Mouse (Mus musculus) heart, adult 2 months (tissue): Measurements from ENCODE around the gene Pafah1b1. TPM values are rescaled to one million over a fixed set of nuclear protein-coding genes. Genes with fewer than 3 reads are reported as not detected.

Source experiments
- DNase-seq, 2 experiments: peaks; one replicate each; pipeline ENCODE4 v3.0.0; 2021
- H3K27ac ChIP-seq: fragments of 200-600 bp; 2 replicates; pipeline ENCODE4 v1.8.1; 2022
- H3K27me3 ChIP-seq: fragments of 200-500 bp; 2 replicates; pipeline ENCODE4 v1.6.1; 2012; ENCODE audit warnings: mild to moderate bottlenecking, low read length, inconsistent platforms, mixed read lengths; ENCODE audit not compliant: control insufficient read depth, insufficient read depth
- H3K36me3 ChIP-seq: fragments of 200-500 bp; 2 replicates; pipeline ENCODE4 v1.6.1; 2012; ENCODE audit warnings: low read length, inconsistent platforms; ENCODE audit not compliant: control insufficient read depth, insufficient read depth
- H3K4me1 ChIP-seq: fragments of 200-500 bp; 2 replicates; pipeline ENCODE4 v1.6.1; 2011; ENCODE audit warnings: low read length; ENCODE audit not compliant: control insufficient read depth, insufficient read depth
- H3K4me3 ChIP-seq: fragments of 200-600 bp; 2 replicates; pipeline ENCODE4 v1.8.1; 2022
- H3K79me2 ChIP-seq: fragments of 200-500 bp; replicated peaks from 2 replicates; pipeline ENCODE4 v1.6.1; 2012; ENCODE audit warnings: mild to moderate bottlenecking, inconsistent platforms, low read length, moderate library complexity, mixed read lengths; ENCODE audit not compliant: control insufficient read depth, insufficient read depth
- H3K9ac ChIP-seq: fragments of 200-500 bp; 2 replicates; pipeline ENCODE4 v1.6.1; 2012; ENCODE audit warnings: low read depth, mild to moderate bottlenecking, control low read depth, inconsistent platforms, low read length, mixed read lengths
- CTCF ChIP-seq: fragments of 200-600 bp; IDR thresholded peaks from 2 replicates; pipeline ENCODE4 v1.8.1; 2022; ENCODE audit warnings: antibody characterized with exemption, mild to moderate bottlenecking, moderate library complexity
- EP300 ChIP-seq: fragments of 200-500 bp; IDR thresholded peaks from 2 replicates; pipeline ENCODE4 v1.6.1; 2011; ENCODE audit warnings: low read depth, low read length, control low read depth; ENCODE audit not compliant: insufficient read depth
- POLR2A ChIP-seq: fragments of 200-500 bp; IDR thresholded peaks from 2 replicates; pipeline ENCODE4 v1.6.1; 2011; ENCODE audit warnings: mild to moderate bottlenecking, low read depth, low read length, control low read depth; ENCODE audit not compliant: insufficient read depth
- WGBS: fragments of 180-500 bp; shearing (Covaris S2); methylation state at CpG from one replicate; pipeline ENCODE4 v1.1.7; 2018; 5-methylcytosine and 5-hydroxymethylcytosine counted together
- intact Hi-C: fragments of 180-260 bp; cut with DNase I; formaldehyde crosslinking; loops from one replicate; pipeline ENCODE4 v1.15.1; 2025
- polyA plus RNA-seq: library from polyadenylated mRNA; depleted of rRNA; stranded (reverse); fragments of >200 nt; gene quantifications from 2 replicates; pipeline ENCODE4 v1.2.3, GENCODE M21; 2012
- total RNA-seq, 2 experiments: library from RNA; stranded (reverse); gene quantifications; 2 replicates each; pipeline ENCODE4 v1.2.3; 2021

The Pafah1b1 gene
- total and polyA plus RNA-seq, 3 experiments: 30.2 to 233 (median 208) TPM

DNA sequence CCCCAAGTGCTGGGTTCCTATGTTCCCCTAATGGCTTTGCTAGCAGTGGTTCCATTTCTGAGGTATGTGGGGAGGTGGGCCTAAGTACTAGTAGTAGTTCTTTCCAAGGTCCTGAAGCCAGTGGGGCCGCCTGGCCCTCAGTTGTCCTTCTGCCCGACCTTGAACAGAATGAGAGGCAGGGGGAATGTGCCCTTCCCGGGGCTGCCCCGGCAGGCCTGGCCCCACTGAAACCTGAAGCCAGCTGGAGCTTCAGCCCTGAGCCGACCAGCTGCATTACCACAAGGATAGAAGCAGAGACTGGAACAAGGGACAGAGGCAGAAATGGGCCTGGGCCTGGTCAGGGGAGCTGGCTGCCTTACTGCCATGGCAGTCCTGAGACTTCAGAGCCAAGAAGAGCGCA is 71.1 kb downstream of the Pafah1b1 start:
- intact Hi-C loops: no loop called here
- H3K9ac ChIP-seq: peak overlapping the region; percentile 58
- no peaks in the 10 kb centered on the region for H3K27me3 ChIP-seq
- TF ChIP-seq EP300 (no peak), CTCF (no peak), POLR2A (no peak)
- peaks cover 11% of the 10 kb centered on the region for H3K79me2 ChIP-seq
- 46% methylated on average over 6 of the region's 6 CpGs for WGBS
- H3K27ac ChIP-seq: peak overlapping the region; percentile 89
- peak overlapping the region; percentile 36 for H3K4me3 ChIP-seq
- H3K36me3 ChIP-seq: peaks cover 7% of the 10 kb centered on the region; the same call in 1 of the 2 replicates
- peak; percentile 49 to 60 for DNase-seq
- peaks cover 12% of the 10 kb centered on the region for H3K4me1 ChIP-seq

DNA sequence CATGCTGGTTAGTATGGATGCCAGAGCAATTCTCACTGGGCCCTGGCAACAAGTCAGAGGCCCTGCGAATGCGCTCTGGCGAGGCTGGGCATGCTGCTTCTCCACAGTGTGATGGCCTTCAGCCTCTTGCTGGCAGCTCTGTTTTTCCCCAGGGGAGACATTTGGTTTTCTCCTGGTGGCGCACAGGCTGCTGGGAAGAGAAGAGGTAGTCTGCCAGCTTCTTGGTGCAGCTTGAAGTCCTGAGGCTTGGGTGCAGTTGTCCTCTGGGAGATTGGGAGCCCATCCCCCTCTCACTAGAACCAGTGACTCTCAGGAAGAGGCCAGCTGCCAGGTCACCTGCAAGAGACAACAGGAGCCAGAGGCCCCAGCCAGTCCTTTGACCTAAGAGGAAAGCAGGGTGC is 71.7 kb downstream of the Pafah1b1 start:
- peak; percentile 63 to 80 for DNase-seq
- peak overlapping the region; percentile 36 for H3K4me3 ChIP-seq
- H3K27me3 ChIP-seq: no peaks in the 10 kb centered on the region
- peaks cover 7% of the 10 kb centered on the region; the same call in 1 of the 2 replicates for H3K36me3 ChIP-seq
- 40% methylated on average over 4 of the region's 4 CpGs for WGBS
- no peak for TF ChIP-seq CTCF
- TF ChIP-seq POLR2A: no peak
- TF ChIP-seq EP300: 0 out of 2 replicates have a peak, but pooled peaks have one; percentile 39
- peaks cover 11% of the 10 kb centered on the region for H3K79me2 ChIP-seq
- H3K27ac ChIP-seq: peak overlapping the region; percentile 89
- intact Hi-C loops: no loop called here
- H3K9ac ChIP-seq: peak overlapping the region; percentile 58
- peaks cover 12% of the 10 kb centered on the region for H3K4me1 ChIP-seq

GRCm38 (mm10) chr11:74650576-74651100 is 73.8 kb downstream of the Pafah1b1 start:
- peaks cover 12% of the 10 kb centered on the region for H3K4me1 ChIP-seq
- H3K4me3 ChIP-seq: peak overlapping the region; percentile 72
- peaks cover 7% of the 10 kb centered on the region; the same call in 1 of the 2 replicates for H3K36me3 ChIP-seq
- intact Hi-C loops: no loop called here
- TF ChIP-seq EP300 (no peak), CTCF (no peak), POLR2A (no peak)
- peak overlapping the region; percentile 94 for H3K27ac ChIP-seq
- DNase-seq: no peak
- H3K79me2 ChIP-seq: peaks cover 11% of the 10 kb centered on the region
- H3K9ac ChIP-seq: peak overlapping the region; percentile 100
- WGBS: 27% methylated on average over 4 of the region's 4 CpGs
- no peaks in the 10 kb centered on the region for H3K27me3 ChIP-seq

DNA sequence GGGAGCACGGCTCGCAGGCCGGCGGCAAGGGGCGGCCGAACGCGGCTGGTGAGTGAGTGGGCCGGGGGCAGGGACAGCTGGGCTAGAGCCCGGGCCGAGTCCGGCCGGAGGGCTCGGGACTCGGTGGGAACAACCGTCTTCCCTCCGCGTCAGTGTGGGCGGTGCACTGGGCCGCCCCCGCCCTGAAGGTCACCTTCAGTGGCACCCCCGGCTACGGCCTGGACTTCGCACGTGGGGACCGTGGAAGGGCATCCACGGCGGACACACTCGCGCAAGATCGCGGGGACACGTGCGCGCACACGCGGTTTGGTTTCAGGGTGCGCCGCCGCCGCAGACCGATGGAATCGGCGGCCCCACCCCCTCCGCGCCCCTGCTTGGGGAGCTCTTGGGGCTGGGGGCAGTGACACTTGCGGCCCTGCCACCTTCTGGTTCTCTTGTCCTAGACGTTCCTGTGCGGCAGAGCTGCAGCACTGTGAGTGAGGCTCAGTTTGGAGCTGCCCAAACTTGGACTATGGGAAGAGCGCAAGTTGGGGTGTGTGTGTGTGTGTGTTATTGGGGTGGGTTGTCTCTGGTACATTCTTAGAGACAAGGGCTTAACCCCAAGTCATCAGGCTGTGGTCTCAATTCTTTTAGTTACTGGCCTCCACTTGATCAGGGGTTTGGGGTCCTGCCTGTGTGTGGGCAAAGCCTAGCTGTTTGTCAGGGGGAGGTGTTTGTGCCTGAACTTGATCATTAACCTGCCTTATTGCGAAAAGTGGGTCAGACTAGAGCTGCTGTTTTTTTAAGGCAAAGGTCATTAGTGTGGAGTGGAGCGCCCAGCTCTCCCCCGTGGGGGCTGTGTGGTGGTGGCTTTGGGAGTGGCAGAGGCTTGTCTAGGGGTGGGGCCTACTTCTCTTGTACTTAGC is 74.6 kb downstream of the Pafah1b1 start:
- DNase-seq: no peak
- H3K4me3 ChIP-seq: peak overlapping the region; percentile 72
- 1% methylated on average over 49 of the region's 53 CpGs for WGBS
- intact Hi-C loops: loop anchor here (2.0 to 5.0 kb wide), 2 partner anchors 75 to 182 kb away; partner anchors contain the start of genes Mnt and Pafah1b1
- H3K4me1 ChIP-seq: peaks cover 12% of the 10 kb centered on the region
- peak overlapping the region; percentile 100 for H3K9ac ChIP-seq
- H3K36me3 ChIP-seq: peaks cover 7% of the 10 kb centered on the region; the same call in 1 of the 2 replicates
- TF ChIP-seq EP300 (no peak), POLR2A (no peak), CTCF (no peak)
- H3K79me2 ChIP-seq: peaks cover 11% of the 10 kb centered on the region
- H3K27ac ChIP-seq: peak overlapping the region; percentile 94
- no peaks in the 10 kb centered on the region for H3K27me3 ChIP-seq

DNA sequence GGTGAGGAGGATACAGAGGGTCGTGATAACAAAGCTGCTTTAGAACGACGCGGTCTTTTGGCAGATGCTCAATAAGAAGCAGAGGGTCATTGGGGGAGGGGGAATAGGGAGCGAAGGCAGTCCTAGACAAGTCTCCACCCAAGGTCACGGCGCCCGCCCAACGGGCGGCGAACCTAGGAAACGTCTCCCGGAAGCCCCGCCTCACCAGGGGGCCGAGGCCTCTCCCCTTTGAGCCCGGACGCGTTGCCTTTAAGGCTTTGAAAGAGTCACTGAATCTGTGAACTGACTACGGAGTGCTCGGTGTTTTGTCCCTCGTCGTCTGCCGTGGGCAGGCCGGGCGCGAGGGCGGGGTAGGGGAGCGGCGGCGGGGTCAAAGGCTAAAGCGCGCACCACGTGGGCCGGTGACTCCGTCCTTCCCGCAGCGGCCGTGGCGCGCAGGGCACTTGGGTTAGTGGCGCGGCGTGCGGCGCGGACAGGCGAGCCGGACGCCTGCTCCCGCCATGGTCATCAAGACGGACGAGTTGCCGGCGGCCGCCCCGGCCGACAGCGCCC is 75.3 kb downstream of the Pafah1b1 start, which contains the start of gene Cluh:
Gene Cluh (plus strand): TSS at position 401 of the 552 bp plus-strand sequence.
- Histone ChIP-seq H3K4me1 (peaks cover 10% of the 10 kb centered on the region), H3K27ac (peak within 1 kb of the TSS; percentile 94), H3K9ac (peak within 1 kb of the TSS; percentile 100), H3K4me3 (peak within 1 kb of the TSS; percentile 72), H3K79me2 (peaks cover 11% of the 10 kb centered on the region), H3K27me3 (no peaks in the 10 kb centered on the region), H3K36me3 (peaks cover 7% of the 10 kb centered on the region; the same call in 1 of the 2 replicates)
- whole genome bisulfite sequencing: under 1% methylated on average over 58 of the region's 58 CpGs
- TF ChIP-seq EP300 (peak; percentile 86), POLR2A (peak; percentile 53), CTCF (no peak)
- peak; percentile 99 to 100 for DNase-seq
- intact Hi-C loops: loop anchor here (2.0 to 5.0 kb wide), 2 partner anchors 76 to 183 kb away; partner anchors contain the start of genes Mnt and Pafah1b1
